Mouse (Mus musculus) ZHBTc4 (cell line): ENCODE measurements around the gene Gucy2g.
"Not testable (repeated sequence)": the region's sequence is repeated elsewhere in the genome, so short reads cannot be mapped to it uniquely, and the experiment has no call there.

Source experiments
- DNase-seq: peaks from one replicate; pipeline ENCODE4 v3.0.0-alpha.2; 2011; ENCODE audit warnings: low read depth, low spot score

The Gucy2g gene

GRCm38 (mm10) chr19:55207205-55207604 is 33.8 kb downstream of the Gucy2g start:
- no peak for DNase-seq

DNA sequence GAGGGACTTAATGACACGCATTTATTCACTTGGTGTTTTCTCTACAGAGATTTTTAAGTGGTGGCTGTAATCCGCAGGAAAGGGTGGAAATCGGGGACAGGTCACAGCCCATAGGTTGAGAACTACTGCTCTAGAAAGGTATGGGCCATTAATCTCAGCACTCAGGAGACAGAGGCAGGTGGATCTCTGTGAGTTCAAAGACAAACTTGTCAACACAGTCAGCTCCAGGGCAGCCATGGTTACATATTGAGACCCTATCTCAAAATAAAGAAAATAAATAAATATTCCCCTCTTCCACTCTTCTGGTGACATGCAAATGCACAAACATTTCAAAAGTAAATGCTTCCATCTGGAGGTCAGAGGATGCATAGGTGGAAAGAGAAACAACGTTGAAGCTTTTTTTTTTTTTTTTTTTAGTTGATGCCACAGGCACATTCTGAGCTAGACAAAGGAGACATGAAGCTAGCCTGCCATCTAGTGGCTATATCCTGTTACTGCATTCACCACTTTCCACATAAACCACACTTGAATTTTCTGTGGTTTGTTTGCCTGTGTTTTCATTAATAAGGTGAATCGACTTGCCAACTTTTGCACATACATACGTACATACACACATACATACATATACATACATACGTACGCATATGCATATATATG is 34.4 kb downstream of the Gucy2g start:
- DNase-seq, result peak; percentile 68

DNA sequence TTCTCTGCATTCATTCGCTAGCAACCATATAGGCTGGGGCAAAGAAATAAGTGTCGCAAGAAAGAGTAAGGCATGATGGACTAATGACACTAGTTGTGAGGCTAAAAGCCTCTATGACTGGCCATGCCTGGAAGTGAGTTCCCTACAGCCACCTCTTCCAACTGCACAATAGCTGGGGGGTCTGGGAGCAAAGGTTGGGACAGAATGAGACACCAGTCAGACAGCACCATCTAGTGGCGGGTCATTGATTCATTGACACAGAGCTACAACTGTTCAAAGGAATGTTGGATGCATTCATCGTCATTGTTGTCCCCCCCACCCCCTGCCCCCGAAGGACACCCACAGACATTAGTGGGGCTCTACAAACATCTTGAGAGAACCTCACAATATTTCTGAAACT is 42.7 kb downstream of the Gucy2g start:
- DNase-seq, result peak; percentile 75

DNA sequence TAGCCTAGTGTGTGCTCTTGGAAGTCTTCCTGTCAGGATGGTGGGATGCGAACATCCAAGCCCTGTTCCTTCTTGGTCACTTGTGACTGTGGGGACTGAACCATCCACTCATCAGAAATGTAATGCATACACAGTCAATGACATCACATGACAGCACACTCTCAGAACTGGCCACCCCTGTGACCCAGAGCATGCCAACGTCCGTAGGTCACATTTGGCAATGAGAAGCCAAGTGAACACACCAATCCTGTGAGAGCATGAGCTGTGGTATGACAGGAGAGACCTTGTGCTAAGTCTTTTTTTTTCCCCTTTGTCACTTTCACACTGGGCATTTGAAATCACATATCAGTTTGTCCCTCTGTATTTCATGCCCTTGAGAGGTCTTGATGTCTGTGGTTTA is 45.5 kb downstream of the Gucy2g start:
- DNase-seq, result no peak

DNA sequence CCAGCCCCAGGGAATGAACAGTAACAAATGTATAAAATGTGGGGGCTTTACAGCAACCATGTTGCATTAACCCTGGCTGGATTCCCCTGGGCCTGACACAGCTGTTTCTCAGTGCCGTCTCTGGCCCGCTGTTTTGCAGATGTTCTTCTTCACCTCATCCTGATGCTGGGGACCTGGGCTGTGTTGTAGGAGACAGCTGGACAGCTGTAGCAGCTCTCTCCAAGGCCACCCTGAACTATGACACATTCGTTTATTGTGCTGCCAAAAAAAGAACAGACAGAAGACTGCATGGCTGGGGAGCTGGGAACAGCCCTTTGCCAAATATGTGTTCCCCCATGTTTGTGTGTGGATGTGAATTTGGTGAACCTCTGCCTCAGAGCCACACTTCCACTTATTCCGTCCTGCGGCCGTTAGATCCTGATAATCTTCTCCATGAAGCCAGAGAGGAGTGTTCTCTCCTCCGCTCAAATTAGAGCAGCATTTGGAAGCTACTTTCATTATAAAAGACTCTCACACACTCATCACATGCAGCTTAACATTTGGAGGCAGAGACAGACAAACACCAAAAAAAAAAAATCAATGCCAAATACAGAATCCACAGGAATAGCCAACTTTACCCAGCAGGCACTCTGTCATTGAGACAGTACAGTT is 46.4 kb downstream of the Gucy2g start:
- DNase-seq, result no peak

DNA sequence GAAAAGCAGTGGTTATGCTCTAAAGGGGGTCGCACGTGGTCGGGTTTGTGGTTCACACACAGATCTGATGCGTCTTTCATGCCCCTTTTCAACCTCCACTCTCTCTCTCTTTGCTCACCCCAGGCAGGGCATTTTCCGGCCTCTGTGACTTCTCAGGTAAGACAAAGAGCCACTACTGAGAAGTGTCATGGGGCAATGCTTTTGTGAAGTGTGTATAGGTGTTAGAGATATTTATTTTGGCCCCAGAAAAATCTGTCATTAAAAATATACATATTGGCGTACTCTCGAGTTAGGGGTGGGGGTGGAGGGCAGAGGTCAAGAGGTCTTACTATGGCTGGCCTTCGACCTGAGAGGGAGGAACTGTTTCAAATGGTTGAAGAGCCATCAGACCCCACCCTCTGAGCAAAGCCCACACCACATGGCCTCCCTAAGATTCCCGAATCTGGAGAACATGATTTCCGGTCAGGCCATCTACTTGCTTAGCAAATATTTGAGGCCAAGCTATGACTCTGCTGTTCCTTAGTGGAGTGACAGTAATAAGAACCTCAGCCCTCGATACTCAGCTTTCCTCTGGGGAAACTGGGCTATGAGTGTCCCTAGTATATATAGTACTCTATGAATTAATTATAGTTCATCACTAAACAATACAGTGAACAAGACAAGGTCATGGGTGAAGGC is 47.2 kb downstream of the Gucy2g start:
- no peak for DNase-seq

- no peak for DNase-seq
These were observed 48.6 kb downstream of the Gucy2g start for GRCm38 (mm10) chr19:55192254-55192945.

GRCm38 (mm10) chr19:55191596-55191995 is 49.4 kb downstream of the Gucy2g start:
- no peak for DNase-seq

- no peak for DNase-seq
These were observed 51.0 kb downstream of the Gucy2g start for GRCm38 (mm10) chr19:55190065-55190464.

DNA sequence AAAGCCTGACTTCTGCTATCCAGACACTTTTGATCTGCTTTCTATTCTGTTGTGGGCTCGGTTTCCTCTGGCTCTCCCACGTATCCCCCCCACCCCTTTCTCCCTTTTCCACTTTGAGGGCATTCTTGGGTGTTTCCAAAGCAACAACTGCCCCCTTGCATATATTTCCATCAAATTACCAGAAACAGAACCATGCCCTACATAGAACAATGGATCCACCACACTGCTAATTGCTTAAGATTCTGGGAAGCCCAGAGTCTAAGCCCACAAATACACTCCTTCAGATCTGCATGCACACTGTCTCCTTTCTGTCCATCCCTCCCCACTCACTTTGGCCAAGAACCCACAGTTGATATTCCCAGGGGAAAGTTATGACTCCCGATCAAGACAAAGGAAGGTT is 55.4 kb downstream of the Gucy2g start:
- DNase-seq, result no peak

GRCm38 (mm10) chr19:55185074-55185473 is 56.0 kb downstream of the Gucy2g start:
- DNase-seq, result no peak

GRCm38 (mm10) chr19:55184442-55184841 is 56.6 kb downstream of the Gucy2g start:
- DNase-seq, result no peak

GRCm38 (mm10) chr19:55180433-55180832 is 60.6 kb downstream of the Gucy2g start, which contains the start of gene Tectb:
Gene Tectb (plus strand): TSS chr19:55180733.
- no peak for DNase-seq

DNA sequence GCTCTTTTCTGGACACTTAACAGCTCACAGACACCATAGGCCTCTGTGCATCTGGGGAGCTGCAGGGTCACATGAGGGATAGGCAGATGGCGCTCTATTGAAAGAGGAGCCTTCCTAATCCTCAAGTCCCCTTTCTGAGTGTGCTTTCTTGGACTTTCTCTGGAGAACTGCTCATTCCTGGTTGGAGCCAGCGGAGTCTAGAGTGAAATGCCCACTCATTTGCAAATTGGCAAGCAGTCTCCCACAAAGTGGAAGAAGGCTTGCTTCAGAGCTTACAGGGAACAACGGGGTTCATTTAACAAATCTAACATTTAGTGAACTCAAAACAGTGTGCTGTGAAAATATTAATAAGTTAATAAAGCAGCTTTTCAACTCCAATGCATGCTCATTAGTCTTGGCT is 63.9 kb downstream of the Gucy2g start:
- DNase-seq, result no peak

DNA sequence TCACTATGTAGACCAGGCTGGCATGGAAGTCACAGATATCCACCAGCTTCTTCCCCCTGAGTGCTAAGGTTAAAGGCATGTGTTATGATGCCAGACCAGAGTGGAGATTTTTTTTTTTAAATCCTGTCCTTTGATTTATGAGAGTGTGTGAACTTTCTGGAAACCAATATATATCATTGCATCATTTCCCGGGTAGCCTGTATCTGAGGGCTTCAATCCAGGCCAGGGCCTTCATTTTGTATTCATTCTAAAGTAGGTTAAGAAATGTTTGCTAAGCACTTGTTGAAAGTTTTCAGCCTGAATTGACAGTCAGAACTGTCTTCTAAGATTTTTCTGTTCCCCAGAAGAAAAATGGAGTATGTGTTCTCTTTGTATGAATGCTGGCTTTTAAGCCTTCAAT is 69.5 kb downstream of the Gucy2g start:
- no peak for DNase-seq

GRCm38 (mm10) chr19:55170399-55170798 is 70.6 kb downstream of the Gucy2g start:
- no peak for DNase-seq

DNA sequence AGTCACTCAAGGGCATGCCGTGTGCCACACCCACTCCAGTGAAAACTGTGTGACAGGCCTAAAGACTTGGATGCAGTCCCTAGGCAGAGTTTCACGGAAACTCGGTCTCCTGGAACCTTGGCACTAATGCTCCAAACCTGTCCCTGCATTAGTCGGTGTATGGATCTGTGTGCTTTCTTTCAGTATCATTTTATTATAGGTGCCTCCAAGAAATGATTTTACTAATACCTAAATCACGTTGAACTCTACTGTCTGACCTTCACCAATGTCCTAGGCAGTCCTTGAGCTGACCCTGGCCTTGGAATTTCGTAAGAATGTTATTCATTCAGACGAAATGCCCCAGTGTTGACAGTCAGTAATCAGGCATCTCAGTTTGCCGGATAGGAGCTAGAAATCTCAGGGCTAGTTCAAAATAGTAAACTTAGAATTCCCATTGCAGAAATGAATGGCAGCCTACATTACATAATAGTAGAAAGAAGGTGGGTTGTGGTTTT is 71.8 kb downstream of the Gucy2g start:
- DNase-seq, result not testable (repeated sequence)

DNA sequence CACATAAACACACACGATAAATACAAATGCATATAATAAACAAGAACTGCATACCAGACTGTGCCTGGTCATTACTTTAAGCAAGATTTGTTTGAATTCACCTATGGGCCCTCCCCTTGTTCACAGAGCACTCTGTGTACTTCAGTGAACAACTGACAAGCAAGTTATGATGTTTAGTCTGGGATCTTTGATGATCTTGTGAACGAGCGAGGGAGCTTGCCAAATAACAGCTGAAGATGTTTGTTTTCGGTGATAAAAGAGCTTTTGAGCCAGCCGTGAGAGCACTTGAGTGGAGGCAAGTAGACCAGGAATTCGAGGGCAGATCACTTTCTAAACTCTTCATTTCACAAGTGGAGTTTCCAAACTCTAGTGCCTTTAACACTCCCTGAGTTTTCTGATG is 72.7 kb downstream of the Gucy2g start:
- no peak for DNase-seq

- DNase-seq, result no peak
These were observed 73.3 kb downstream of the Gucy2g start for GRCm38 (mm10) chr19:55167741-55168140.

- DNase-seq, result no peak
These were observed 74.3 kb downstream of the Gucy2g start for GRCm38 (mm10) chr19:55166741-55167140.

DNA sequence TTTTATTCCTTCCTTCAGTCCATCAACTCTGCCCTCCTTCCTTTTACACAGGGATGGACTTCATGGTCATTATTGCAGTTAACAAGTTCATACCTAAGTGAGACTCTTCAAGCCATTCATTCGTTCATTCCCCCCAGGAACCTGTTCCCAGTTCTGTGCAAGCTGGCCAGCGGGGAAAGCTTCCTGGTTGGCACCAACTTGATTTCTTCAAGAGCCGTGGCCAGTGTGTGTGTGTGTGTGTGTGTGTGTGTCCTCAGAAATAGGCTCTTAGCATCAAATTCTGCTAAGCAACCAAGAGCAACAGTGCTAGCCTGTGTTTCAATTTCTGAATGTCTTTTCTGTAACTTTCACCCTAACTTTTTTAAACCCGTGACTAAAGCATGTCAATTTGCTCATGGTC is 75.1 kb downstream of the Gucy2g start:
- no peak for DNase-seq
